Mouse (Mus musculus) naive thymus-derived CD4-positive, alpha-beta T cell, adult 5 months (primary cell): ENCODE measurements around the gene Olfr559. TPM values are rescaled to one million over a fixed set of nuclear protein-coding genes. Genes with fewer than 3 reads are reported as not detected.

Experiments used
- polyA plus RNA-seq: library from polyadenylated mRNA; unstranded; fragments of 100-300 nt; shearing (Covaris generic); gene quantifications from one replicate; pipeline ENCODE4 v1.2.1, GENCODE M21; 2017

Gene Olfr559
- not detected for polyA plus RNA-seq

DNA sequence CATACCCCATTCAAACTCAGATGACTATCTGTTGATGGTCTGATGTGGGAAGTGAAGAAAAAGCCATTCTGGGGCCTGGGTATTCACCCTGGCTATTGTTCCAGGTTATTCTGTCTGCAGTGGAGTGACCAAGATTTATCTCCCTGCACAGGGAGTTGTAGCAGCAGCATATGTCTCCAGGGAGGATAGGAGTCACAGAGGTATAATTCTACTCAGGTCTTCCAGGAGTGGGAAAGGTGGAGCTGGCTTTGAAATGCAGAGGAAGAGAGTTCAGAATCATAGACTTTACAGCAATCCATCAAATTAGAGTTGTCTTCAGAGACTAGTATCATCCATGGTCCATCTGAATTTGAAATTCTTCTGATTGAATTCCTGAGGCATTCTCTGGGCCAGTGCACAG lies at the start of gene Olfr559:
Gene Olfr559, minus strand, starts transcription at position 101 of the 400 bp plus-strand sequence.

DNA sequence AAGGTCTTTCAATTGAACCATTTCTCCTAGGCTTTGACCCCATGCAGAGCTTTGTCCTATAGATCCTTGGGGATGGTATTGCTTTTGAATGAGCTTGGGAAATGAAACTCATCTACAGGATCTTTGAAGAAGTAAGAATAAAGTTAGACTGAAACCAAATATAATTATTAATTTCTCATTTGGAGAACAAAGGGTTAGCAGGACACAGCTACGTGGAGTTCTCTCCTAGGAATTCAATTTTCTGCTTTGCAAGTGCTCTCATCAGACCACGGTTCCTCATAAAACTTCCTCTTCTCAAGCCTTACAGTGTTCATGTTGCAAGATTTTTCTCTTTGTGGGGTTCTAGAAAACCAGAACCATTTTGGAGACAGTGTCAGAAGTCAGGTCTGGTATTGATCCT lies 43.6 kb upstream of the Olfr559 start, which contains the start of gene Olfr561:
Gene Olfr561, plus strand, starts transcription at position 301 of the 400 bp plus-strand sequence.

DNA sequence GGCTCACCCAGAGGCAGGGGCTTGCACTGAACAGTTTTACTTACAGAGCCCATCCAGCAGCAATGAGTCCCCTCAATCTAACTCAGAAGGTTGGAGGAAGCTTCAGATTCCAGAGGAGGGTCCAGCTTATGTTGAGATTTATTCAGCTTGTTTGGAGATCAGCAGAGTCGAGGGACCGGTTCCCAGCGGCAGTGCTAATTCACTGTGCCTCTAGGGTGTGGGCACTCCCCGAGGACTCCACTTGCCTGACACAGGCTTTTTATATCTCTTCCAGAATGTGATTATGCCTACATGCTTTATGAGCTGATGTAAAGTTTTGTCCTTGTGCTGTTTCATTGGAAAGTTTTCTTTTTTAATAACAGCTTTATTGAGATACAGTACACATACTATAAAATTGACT lies 32.0 kb upstream of the Olfr559 start, which contains the start of the genes Olfr560 and Olfr78:
Gene Olfr560, minus strand, starts transcription at position 101 of the 400 bp plus-strand sequence.
Gene Olfr78, minus strand, starts transcription at position 206 of the 400 bp plus-strand sequence.

DNA sequence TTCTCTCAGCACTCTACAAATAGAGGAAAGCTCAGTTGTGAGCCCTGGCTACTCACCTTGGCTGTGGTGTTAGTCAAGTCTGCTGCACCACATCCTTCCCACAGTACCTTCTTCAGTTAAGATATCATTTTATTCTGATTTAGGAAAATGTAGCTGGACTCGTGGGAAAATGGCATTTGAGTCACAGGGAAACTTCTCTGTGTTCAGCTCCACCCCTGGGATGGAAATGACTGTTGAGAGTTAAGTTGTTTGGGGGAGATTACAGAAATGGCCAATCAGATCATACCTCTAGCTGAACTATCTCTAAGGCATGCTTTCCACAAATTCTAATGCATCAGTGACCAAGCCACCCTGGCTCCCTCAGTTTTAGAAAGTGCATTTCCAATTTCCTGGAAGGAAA lies 8.3 kb downstream of the Olfr559 start, which contains the start of gene Olfr33:
Gene Olfr33, minus strand, starts transcription at position 101 of the 400 bp plus-strand sequence.

DNA sequence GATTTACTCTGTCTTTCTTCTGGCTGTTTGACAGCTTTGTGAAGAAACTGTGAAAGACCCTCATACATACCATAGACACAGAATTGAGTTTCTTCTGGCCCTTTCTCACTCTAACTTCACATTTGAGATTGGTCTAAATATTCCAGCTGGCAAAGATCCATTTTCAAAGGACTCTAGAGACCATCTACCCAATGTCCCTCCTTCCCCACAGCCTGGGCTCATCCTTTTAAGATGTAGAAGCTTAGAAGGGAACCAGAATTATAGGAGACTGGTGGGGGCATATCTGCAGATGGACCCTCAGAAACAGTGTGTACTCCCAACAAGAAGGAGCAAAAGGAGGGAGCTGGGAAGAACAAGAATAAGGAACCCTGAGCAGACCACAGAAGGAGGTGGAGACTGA lies 25.4 kb downstream of the Olfr559 start, which contains the start of gene Olfr558:
Gene Olfr558, plus strand, starts transcription at position 301 of the 400 bp plus-strand sequence.

DNA sequence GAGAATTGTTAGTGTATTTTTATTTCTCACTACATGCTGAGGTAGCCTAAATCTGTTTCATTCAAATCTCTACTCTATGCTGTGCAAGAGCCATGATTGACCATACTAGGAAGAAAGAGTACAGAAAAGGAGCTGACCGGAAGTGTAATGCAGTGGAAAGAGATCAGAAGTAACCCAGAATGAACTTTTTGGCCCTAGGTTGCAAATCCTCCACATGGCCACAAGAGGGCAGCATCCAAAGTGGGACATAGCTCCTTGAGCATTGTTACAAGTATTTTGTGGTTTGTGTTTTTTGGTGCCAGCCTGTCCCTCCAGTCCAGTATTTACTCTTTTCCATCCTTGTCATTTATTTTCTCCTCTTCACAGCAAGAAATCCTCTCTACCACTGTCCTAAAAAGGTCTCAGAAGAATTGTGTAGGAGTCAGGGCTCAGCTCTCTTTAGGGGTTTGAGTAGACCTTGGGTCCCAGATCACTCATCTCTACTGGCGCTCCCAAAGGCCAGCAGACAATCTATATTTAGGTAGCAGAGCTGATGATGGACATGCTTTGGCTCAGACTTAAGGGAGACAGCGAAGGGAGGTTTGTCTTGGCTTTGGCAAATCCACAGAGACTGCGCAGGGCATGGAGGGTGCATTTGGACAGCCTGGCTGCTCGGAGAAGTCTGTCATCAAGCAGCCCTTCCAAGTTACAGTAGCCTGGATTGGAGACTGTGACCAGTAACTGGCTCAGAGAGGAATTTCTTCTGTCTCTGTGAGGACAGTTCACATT lies 31.7 kb downstream of the Olfr559 start, which contains the start of gene Olfr557:
Gene Olfr557, plus strand, starts transcription at position 553 of the 768 bp plus-strand sequence.

DNA sequence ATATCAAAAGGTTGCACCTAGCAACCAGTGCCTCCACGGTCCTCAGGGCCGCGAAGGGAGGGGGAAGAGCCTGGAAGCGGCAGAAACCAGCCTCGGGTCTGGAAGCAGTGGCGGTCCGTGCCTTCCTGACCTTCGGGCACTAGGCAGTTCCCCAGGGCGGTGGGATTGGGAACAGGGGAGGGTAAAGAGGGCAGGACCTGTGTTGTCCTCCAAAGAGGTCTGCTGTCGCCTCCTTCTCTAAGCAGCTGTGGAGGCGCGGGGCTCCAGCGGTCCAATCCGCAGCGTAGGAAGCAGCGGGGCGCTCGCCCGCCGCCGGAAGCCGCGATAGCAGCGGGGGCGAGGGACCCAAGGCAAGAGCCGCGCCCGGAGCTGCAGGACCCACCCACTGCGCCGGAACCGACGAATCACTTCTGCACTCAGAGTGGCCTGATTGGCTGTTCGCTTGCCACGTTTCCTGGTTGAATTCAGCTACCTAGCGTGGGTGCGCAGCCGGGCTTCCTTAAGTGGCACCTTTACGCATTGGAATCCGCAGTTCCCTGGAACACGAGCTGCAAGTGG lies 40.3 kb downstream of the Olfr559 start, which contains the start of gene Trim68:
Gene Trim68, minus strand, starts transcription at position 384 of the 558 bp plus-strand sequence.

Other genes starting within 250 kb of the Olfr559 start
- not detected for gene Olfr543, start 245.8 kb downstream of the Olfr559 start, polyA plus RNA-seq
- 0.14 TPM for gene Olfr544, start 239.2 kb downstream of the Olfr559 start, polyA plus RNA-seq
- not detected for gene Olfr545, start 227.9 kb downstream of the Olfr559 start, polyA plus RNA-seq
- gene Olfr547, start 192.7 kb downstream of the Olfr559 start, polyA plus RNA-seq, result not detected
- not detected for gene Olfr548-ps1, start 186.6 kb downstream of the Olfr559 start, polyA plus RNA-seq
- not detected for gene Olfr549, start 177.6 kb downstream of the Olfr559 start, polyA plus RNA-seq
- 28.9 TPM for gene Trim21, start 162.0 kb downstream of the Olfr559 start, polyA plus RNA-seq
- gene Olfr550, start 156.0 kb downstream of the Olfr559 start, polyA plus RNA-seq, result not detected
- gene Olfr551, start 135.6 kb downstream of the Olfr559 start, polyA plus RNA-seq, result not detected
- not detected for gene Olfr552, start 129.7 kb downstream of the Olfr559 start, polyA plus RNA-seq
- gene Olfr553, start 109.3 kb downstream of the Olfr559 start, polyA plus RNA-seq, result not detected
- gene Olfr554, start 89.1 kb downstream of the Olfr559 start, polyA plus RNA-seq, result 0.30 TPM
- gene Olfr555, start 68.7 kb downstream of the Olfr559 start, polyA plus RNA-seq, result not detected
- not detected for gene Olfr556, start 62.6 kb downstream of the Olfr559 start, polyA plus RNA-seq
- 10.0 TPM for gene Trim68, start 40.2 kb downstream of the Olfr559 start, polyA plus RNA-seq
- gene Olfr557, start 31.6 kb downstream of the Olfr559 start, polyA plus RNA-seq, result not detected
- gene Olfr558, start 25.3 kb downstream of the Olfr559 start, polyA plus RNA-seq, result not detected
- not detected for gene Olfr33, start 8.4 kb downstream of the Olfr559 start, polyA plus RNA-seq
- gene Olfr560, start 31.9 kb upstream of the Olfr559 start, polyA plus RNA-seq, result not detected
- gene Olfr78, start 32.0 kb upstream of the Olfr559 start, polyA plus RNA-seq, result not detected
- not detected for gene Olfr561, start 43.7 kb upstream of the Olfr559 start, polyA plus RNA-seq
- gene Olfr564, start 76.0 kb upstream of the Olfr559 start, polyA plus RNA-seq, result not detected
- not detected for gene Olfr566, start 131.3 kb upstream of the Olfr559 start, polyA plus RNA-seq
- 0.37 TPM for gene Olfr568, start 149.6 kb upstream of the Olfr559 start, polyA plus RNA-seq
- not detected for gene Olfr569, start 163.4 kb upstream of the Olfr559 start, polyA plus RNA-seq
- gene Olfr570, start 167.1 kb upstream of the Olfr559 start, polyA plus RNA-seq, result not detected
- not detected for gene Olfr571, start 190.0 kb upstream of the Olfr559 start, polyA plus RNA-seq
- gene Olfr572, start 196.9 kb upstream of the Olfr559 start, polyA plus RNA-seq, result not detected
- 0.66 TPM for gene Olfr573-ps1, start 215.1 kb upstream of the Olfr559 start, polyA plus RNA-seq
- not detected for gene Olfr574, start 221.0 kb upstream of the Olfr559 start, polyA plus RNA-seq
- gene Olfr575, start 231.3 kb upstream of the Olfr559 start, polyA plus RNA-seq, result not detected
- not detected for gene Olfr576, start 235.2 kb upstream of the Olfr559 start, polyA plus RNA-seq
- gene Olfr577, start 248.5 kb upstream of the Olfr559 start, polyA plus RNA-seq, result not detected